Comparison of ENCODE assay signal across 10 mouse cellular contexts in genomic region chr9:32516691-32517090, GRCm38 (mm10). TPM values are rescaled to one million over a fixed set of nuclear protein-coding genes. Genes with fewer than 3 reads are reported as not detected.
DNase-seq lines count a peak whose midpoint lies in the region; ATAC-seq lines count a peak whose summit lies in the region.
"Had no signal": no experiment of that assay in that cellular context is flagged by ENCODE, and none has a peak within 500 bp of the region (broad histone marks: within the 10 kb centered on the region; RNA-seq: fewer than 3 reads in every experiment).

No protein-coding gene starts in this region.

- peak overlapping the region; percentile 64 for H3K27ac ChIP-seq in kidney, embryonic 16.5 days (ENCODE audit: low read length)
- H3K27ac ChIP-seq in embryonic facial prominence, embryonic 13.5 days: peak overlapping the region; percentile 57

- no peak for DNase-seq in kidney, postnatal 10 days
- DNase-seq in B cell, adult 2 months: peak; percentile 55 to 63
- DNase-seq in lung, postnatal 25 days (ENCODE audit: low spot score): peak; percentile 50
- no peak for DNase-seq in testis, postnatal 10 days (ENCODE audit: low spot score)
- no peak for DNase-seq in embryo, embryonic 10.5 days (ENCODE audit: low spot score)
- no peak for DNase-seq in left cerebral cortex, adult 8-10 months (ENCODE audit: low spot score in 2 of 2)
- DNase-seq: cerebellum, adult 2 months; right cerebral cortex, adult 18-20 months had no signal

- H3K4me2 ChIP-seq in kidney, embryonic 16.5 days (replicated peaks; ENCODE audit: low read depth, low read length): no peak overlapping the region
- no peak overlapping the region for H3K4me2 ChIP-seq in embryonic facial prominence, embryonic 13.5 days

- no peak for ATAC-seq in kidney, embryonic 16.5 days (ENCODE audit: low FRiP score, low TSS enrichment)
- no peak for ATAC-seq in embryonic facial prominence, embryonic 13.5 days (ENCODE audit: insufficient number of reproducible peaks, insufficient read depth, low FRiP score, low TSS enrichment, low read depth)

- peaks cover 19% of the 10 kb centered on the region for H3K4me1 ChIP-seq in kidney, embryonic 16.5 days (ENCODE audit: insufficient read depth, low read length)
- H3K4me1 ChIP-seq in embryonic facial prominence, embryonic 13.5 days: peaks cover 74% of the 10 kb centered on the region

- H3K36me3 ChIP-seq in kidney, embryonic 16.5 days (ENCODE audit: insufficient read depth, low read length): no peaks in the 10 kb centered on the region
- no peaks in the 10 kb centered on the region for H3K36me3 ChIP-seq in embryonic facial prominence, embryonic 13.5 days

- H3K9me3 ChIP-seq in kidney, embryonic 16.5 days (ENCODE audit: low read length): no peaks in the 10 kb centered on the region
- no peaks in the 10 kb centered on the region for H3K9me3 ChIP-seq in embryonic facial prominence, embryonic 13.5 days

- 66% methylated on average over 9 of the region's 9 CpGs for WGBS in kidney, embryonic 16.5 days
- 64% methylated on average over 9 of the region's 9 CpGs for WGBS in embryonic facial prominence, embryonic 13.5 days

- H3K27me3 ChIP-seq in kidney, embryonic 16.5 days (ENCODE audit: insufficient read depth, low read length): no peaks in the 10 kb centered on the region
- H3K27me3 ChIP-seq in embryonic facial prominence, embryonic 13.5 days: no peaks in the 10 kb centered on the region

- H3K9ac ChIP-seq in kidney, embryonic 16.5 days (replicated peaks; ENCODE audit: low read length): no peak overlapping the region
- H3K9ac ChIP-seq in embryonic facial prominence, embryonic 13.5 days: no peak overlapping the region

- no peak overlapping the region for H3K4me3 ChIP-seq in kidney, embryonic 16.5 days (ENCODE audit: low read length)
- H3K4me3 ChIP-seq in embryonic facial prominence, embryonic 13.5 days: no peak overlapping the region

RNA-seq across cellular contexts. Expression of gene Fli1, which starts 26.0 kb away (rescaled TPM):
- polyA plus RNA-seq in kidney, embryonic 16.5 days (2015; fragmentation: Nextera tagmentation; extraction: Ambion mirVana): 29.4 and 30.3 TPM in 2 replicates
- polyA plus RNA-seq in embryonic facial prominence, embryonic 13.5 days (2015; fragmentation: Nextera tagmentation; extraction: Ambion mirVana): 24.1 and 26.7 TPM in 2 replicates
- total RNA-seq in left cerebral cortex, adult 8-10 months (2022): 1 to 10 TPM; 4.2 to 7.7 (median 6.6) TPM

Comparison
In these comparisons a context has a peak if more than half of its experiments do, and no peak if none do; other contexts are left out.
1. DNase-seq: peak in B cell, adult 2 months (2 of 2) and lung, postnatal 25 days (single experiment); none in kidney, postnatal 10 days (single experiment), testis, postnatal 10 days (single experiment), embryo, embryonic 10.5 days (single experiment) and left cerebral cortex, adult 8-10 months (0 of 2).